Mouse (Mus musculus) forebrain, embryonic 16.5 days (tissue): Measurements from ENCODE around the gene Lrp1. TPM values are rescaled to one million over a fixed set of nuclear protein-coding genes. Genes with fewer than 3 reads are reported as not detected.

Source experiments
- ATAC-seq: fragments of 200-750 bp; cut with Nextera tagmentation; 2 replicates; pipeline ENCODE4 v1.8.0; 2017; ENCODE audit warnings: mild to moderate bottlenecking, moderate library complexity
- H3K27ac ChIP-seq: fragments of 300-500 bp; sonication (generic); 2 replicates; pipeline ENCODE4 v1.5.1; 2014; ENCODE audit warnings: low read length, control low read depth
- H3K27me3 ChIP-seq: fragments of 300-500 bp; sonication (generic); replicated peaks from 2 replicates; pipeline ENCODE4 v1.6.1; 2014; ENCODE audit warnings: low read length; ENCODE audit not compliant: control insufficient read depth, insufficient read depth
- H3K36me3 ChIP-seq: fragments of 300-500 bp; sonication (generic); 2 replicates; pipeline ENCODE4 v1.6.1; 2014; ENCODE audit not compliant: control insufficient read depth, insufficient read depth
- H3K4me1 ChIP-seq: fragments of 300-500 bp; sonication (generic); replicated peaks from 2 replicates; pipeline ENCODE4 v1.6.1; 2014; ENCODE audit warnings: low read length; ENCODE audit not compliant: control insufficient read depth, insufficient read depth
- H3K4me2 ChIP-seq: fragments of 300-500 bp; sonication (generic); 2 replicates; pipeline ENCODE4 v1.6.1; 2014; ENCODE audit warnings: mild to moderate bottlenecking, low read length, control low read depth
- H3K4me3 ChIP-seq: fragments of 300-500 bp; sonication (generic); replicated peaks from 2 replicates; pipeline ENCODE4 v1.5.1; 2014; ENCODE audit warnings: mild to moderate bottlenecking, low read length, control low read depth
- H3K9ac ChIP-seq: fragments of 300-500 bp; sonication (generic); replicated peaks from 2 replicates; pipeline ENCODE4 v1.6.1; 2014; ENCODE audit warnings: low read depth, low read length, control low read depth
- H3K9me3 ChIP-seq: fragments of 300-500 bp; sonication (generic); 2 replicates; pipeline ENCODE4 v1.6.1; 2016; ENCODE audit warnings: low read length; ENCODE audit not compliant: control insufficient read depth
- WGBS: fragments of 180-500 bp; shearing (Covaris S2); extraction: QIAGEN DNeasy Blood & Tissue Kit; methylation state at CpG from one replicate; pipeline ENCODE4 v1.1.7; 2014; 5-methylcytosine and 5-hydroxymethylcytosine counted together
- polyA plus RNA-seq: library from polyadenylated mRNA; unstranded; fragments of >200 nt; fragmentation: Nextera tagmentation; extraction: Ambion mirVana; gene quantifications from 2 replicates; pipeline ENCODE4 v1.2.1, GENCODE M21; 2015

Gene Lrp1
- polyA plus RNA-seq, 1 experiment from 2014 or later = 117 TPM

DNA sequence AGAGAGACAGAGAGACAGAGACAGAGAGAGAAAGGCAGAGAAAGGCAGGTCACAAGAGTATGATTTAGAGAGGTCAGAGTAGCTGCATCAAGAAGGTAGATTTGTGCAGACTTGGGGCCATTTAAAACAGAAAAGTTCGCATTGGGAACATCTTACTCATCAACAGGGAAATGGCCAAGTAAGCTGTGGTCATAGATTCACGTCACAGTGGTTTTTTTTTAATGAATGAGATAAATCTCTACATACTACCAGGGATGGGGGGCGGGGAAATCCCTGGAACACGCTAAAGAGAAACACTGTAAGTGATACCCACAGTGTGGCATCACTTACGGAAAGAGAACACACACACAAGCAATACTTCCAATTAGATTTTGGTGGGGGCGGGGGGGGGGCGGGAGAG lies 13.9 kb downstream of the Lrp1 start:
- no peaks in the 10 kb centered on the region for H3K27me3 ChIP-seq
- peaks cover 54% of the 10 kb centered on the region for H3K36me3 ChIP-seq
- no peaks in the 10 kb centered on the region for H3K9me3 ChIP-seq
- no peaks in the 10 kb centered on the region for H3K4me1 ChIP-seq
- no peak overlapping the region for H3K27ac ChIP-seq
- no peak for ATAC-seq
- WGBS = 92% methylated on average over 7 of the region's 7 CpGs
- no peak overlapping the region for H3K4me2 ChIP-seq
- no peak overlapping the region for H3K4me3 ChIP-seq
- H3K9ac ChIP-seq = no peak overlapping the region

DNA sequence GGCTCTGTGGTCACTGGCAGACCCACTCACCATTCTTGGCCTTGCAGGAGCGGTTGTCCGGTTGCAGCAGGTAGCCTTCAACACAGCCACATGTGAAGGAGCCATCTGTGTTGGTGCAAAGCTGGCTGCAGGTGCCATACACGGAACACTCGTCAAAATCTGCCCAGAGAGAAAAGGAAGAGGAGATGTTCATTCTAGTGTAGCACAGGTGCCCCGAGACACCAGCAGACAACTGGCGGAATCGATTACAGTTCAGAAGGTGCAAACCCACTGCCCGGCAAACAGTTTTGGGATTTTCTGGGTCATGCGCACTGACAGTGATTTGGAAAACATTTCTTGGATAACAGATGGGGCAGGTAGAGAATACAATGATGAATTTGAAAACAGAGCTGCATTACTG lies 15.2 kb downstream of the Lrp1 start:
- Histone ChIP-seq H3K27ac (no peak overlapping the region), H3K4me3 (no peak overlapping the region), H3K4me1 (no peaks in the 10 kb centered on the region), H3K9me3 (no peaks in the 10 kb centered on the region), H3K27me3 (no peaks in the 10 kb centered on the region), H3K9ac (no peak overlapping the region), H3K36me3 (peaks cover 47% of the 10 kb centered on the region), H3K4me2 (no peak overlapping the region)
- ATAC-seq = no peak
- WGBS = 97% methylated on average over 9 of the region's 9 CpGs

GRCm38 (mm10) chr10:127605251-127605547 lies 15.7 kb downstream of the Lrp1 start:
- Histone ChIP-seq H3K4me3 (no peak overlapping the region), H3K27me3 (no peaks in the 10 kb centered on the region), H3K9me3 (no peaks in the 10 kb centered on the region), H3K27ac (no peak overlapping the region), H3K4me2 (no peak overlapping the region), H3K4me1 (no peaks in the 10 kb centered on the region; the same call in 1 of the 2 replicates), H3K9ac (no peak overlapping the region), H3K36me3 (peaks cover 44% of the 10 kb centered on the region)
- ATAC-seq = no peak
- WGBS = 92% methylated on average over 8 of the region's 8 CpGs

- Histone ChIP-seq H3K4me3 (no peak overlapping the region), H3K27me3 (no peaks in the 10 kb centered on the region), H3K36me3 (peaks cover 38% of the 10 kb centered on the region), H3K9me3 (no peaks in the 10 kb centered on the region), H3K4me2 (no peak overlapping the region), H3K9ac (no peak overlapping the region), H3K4me1 (no peaks in the 10 kb centered on the region; the same call in 1 of the 2 replicates), H3K27ac (no peak overlapping the region)
- WGBS = 79% methylated on average over 15 of the region's 15 CpGs
- no peak for ATAC-seq
Measured at GRCm38 (mm10) chr10:127604465-127605250, 16.3 kb downstream of the Lrp1 start.

DNA sequence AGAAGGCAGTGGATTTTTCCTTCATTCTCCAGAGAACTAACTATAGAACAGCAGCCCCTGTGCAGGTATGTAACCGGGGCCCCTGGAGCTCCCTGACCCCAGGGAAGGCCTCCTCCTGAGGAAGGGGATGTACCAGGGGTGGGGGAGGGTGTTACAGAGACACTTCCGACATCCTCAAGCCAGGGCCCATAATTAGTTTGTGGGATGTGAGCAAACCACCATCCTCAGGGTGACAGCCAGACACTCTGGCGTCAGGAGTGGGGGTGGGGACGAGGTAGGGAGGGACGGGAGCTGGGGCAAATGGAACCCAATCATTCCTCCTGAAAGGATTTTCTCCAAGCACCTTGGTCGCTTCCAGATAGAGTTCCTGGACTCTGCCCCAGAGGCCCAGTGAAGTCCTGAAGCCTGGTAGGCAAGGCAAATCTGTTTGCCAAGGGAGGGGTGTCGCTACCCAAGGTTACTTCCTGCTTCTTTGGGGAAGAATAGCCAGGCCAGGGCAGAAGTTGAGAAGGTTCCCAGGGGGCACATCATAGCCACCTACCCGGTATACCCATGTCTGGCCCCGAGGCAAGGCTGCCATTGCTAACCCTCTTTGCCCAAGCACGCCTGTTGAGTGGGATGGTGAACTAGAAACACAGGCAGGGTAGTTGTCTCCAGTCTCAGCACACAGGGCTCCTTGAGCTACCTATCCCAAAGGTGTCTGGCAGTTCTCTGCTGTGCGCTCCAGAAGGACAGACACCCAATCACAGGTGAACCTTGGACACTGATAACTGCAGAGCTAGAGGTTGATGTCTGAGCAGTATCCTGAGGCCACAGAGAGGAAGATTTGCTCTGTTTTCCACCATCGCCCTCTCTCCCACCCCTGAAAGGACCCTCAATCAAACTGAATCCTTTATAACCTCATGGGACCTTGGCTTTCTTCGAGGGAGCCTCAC lies 17.2 kb downstream of the Lrp1 start:
- Histone ChIP-seq H3K9me3 (no peaks in the 10 kb centered on the region), H3K4me2 (no peak overlapping the region), H3K27me3 (no peaks in the 10 kb centered on the region), H3K4me1 (no peaks in the 10 kb centered on the region; the same call in 1 of the 2 replicates), H3K9ac (no peak overlapping the region), H3K4me3 (no peak overlapping the region), H3K36me3 (peaks cover 34% of the 10 kb centered on the region), H3K27ac (no peak overlapping the region)
- ATAC-seq = no peak
- WGBS = 82% methylated on average over 13 of the region's 13 CpGs

- Histone ChIP-seq H3K27ac (no peak overlapping the region), H3K36me3 (peaks cover 30% of the 10 kb centered on the region), H3K4me3 (no peak overlapping the region), H3K9me3 (no peaks in the 10 kb centered on the region), H3K4me1 (peaks cover 4% of the 10 kb centered on the region), H3K27me3 (no peaks in the 10 kb centered on the region), H3K4me2 (no peak overlapping the region), H3K9ac (no peak overlapping the region)
- ATAC-seq = no peak
- WGBS = 97% methylated on average over 6 of the region's 6 CpGs
Measured at GRCm38 (mm10) chr10:127602194-127602593, 18.8 kb downstream of the Lrp1 start.

GRCm38 (mm10) chr10:127599779-127600541 lies 21.0 kb downstream of the Lrp1 start:
- H3K4me3 ChIP-seq = no peak overlapping the region
- no peak overlapping the region for H3K27ac ChIP-seq
- peaks cover 15% of the 10 kb centered on the region for H3K4me1 ChIP-seq
- WGBS = 79% methylated on average over 17 of the region's 17 CpGs
- no peaks in the 10 kb centered on the region for H3K9me3 ChIP-seq
- H3K36me3 ChIP-seq = peaks cover 20% of the 10 kb centered on the region
- no peak for ATAC-seq
- no peak overlapping the region for H3K4me2 ChIP-seq
- no peak overlapping the region for H3K9ac ChIP-seq
- no peaks in the 10 kb centered on the region for H3K27me3 ChIP-seq

- Histone ChIP-seq H3K9me3 (no peaks in the 10 kb centered on the region), H3K9ac (no peak overlapping the region), H3K36me3 (peaks cover 21% of the 10 kb centered on the region), H3K4me3 (no peak overlapping the region), H3K4me2 (no peak overlapping the region), H3K4me1 (peaks cover 15% of the 10 kb centered on the region), H3K27me3 (no peaks in the 10 kb centered on the region), H3K27ac (no peak overlapping the region)
- no peak for ATAC-seq
- WGBS = 90% methylated on average over 11 of the region's 11 CpGs
Measured at GRCm38 (mm10) chr10:127599252-127599651, 21.7 kb downstream of the Lrp1 start.

GRCm38 (mm10) chr10:127598607-127599006 lies 22.3 kb downstream of the Lrp1 start:
- Histone ChIP-seq H3K4me3 (no peak overlapping the region), H3K9ac (no peak overlapping the region), H3K36me3 (peaks cover 23% of the 10 kb centered on the region), H3K4me1 (peaks cover 15% of the 10 kb centered on the region), H3K9me3 (no peaks in the 10 kb centered on the region), H3K27me3 (no peaks in the 10 kb centered on the region), H3K27ac (no peak overlapping the region), H3K4me2 (no peak overlapping the region)
- ATAC-seq = no peak
- WGBS = 66% methylated on average over 8 of the region's 8 CpGs
